Mouse (Mus musculus): ENCODE data around the gene Iqcg. TPM values are rescaled to one million over a fixed set of nuclear protein-coding genes. Genes with fewer than 3 reads are reported as not detected.
A peak's percentile ranks its signal among the peaks of the same experiment; 100 is the strongest.
"Not testable (repeated sequence)": the region's sequence is repeated elsewhere in the genome, so short reads cannot be mapped to it uniquely, and the experiment has no call there.

The Iqcg gene
- total RNA-seq (2021): 1 to 10 TPM; 2.5 to 3.6 TPM
- long read RNA-seq, experiment 1, full-length matches to known transcripts: 1 of 1 reads
- long read RNA-seq, experiment 1, partial matches to known transcripts: 0 of 1 reads
- long read RNA-seq, experiment 1, other reads (novel, unspliced or antisense): 0 of 1 reads
- long read RNA-seq, experiment 2, full-length matches to known transcripts: 1 of 4 reads
- long read RNA-seq, experiment 2, partial matches to known transcripts: 1 of 4 reads
- long read RNA-seq, experiment 2, other reads (novel, unspliced or antisense): 2 of 4 reads

DNA sequence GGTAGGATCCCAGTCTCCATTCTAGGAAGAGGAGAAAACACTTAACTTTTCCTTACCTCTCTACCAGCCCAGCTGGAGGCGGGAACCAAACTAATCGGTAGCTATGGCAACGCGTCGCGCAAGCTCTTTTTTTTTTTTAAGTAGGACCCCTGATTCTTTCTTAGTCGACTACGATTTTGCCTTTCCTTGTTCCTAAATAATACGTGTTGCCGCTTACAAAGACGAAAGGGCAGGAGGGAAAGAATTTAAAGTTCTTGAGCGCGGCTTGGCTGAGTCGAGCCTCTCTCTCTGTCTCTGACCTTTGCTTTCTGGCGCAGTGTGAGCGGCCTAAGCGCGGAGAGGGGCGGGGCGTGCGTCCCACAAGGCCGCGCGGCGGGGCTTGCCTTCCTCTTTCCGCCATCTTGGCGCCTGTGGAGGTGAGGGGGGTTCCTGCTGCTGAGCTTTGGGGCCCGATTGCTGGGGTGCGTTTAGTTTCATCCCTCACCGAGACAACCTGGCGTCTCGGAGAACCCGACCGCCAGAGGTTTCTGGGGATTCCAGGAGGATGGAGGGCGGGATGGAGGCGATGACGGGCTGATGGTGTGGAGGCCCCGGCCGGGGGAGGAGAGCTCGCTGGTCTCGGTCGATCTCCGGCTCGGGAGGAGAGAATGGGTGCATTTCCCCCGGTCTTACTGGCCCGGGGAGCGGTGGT lies at the start of gene Iqcg, which contains the start of gene Rpl35a:
Gene Iqcg, minus strand, starts transcription at position 124 of the 691 bp plus-strand sequence.
Gene Rpl35a, plus strand, starts transcription at position 359 of the 691 bp plus-strand sequence.
- DNase-seq (ENCODE audit: low spot score in 2 of 2): peak; percentile 72 to 81

DNA sequence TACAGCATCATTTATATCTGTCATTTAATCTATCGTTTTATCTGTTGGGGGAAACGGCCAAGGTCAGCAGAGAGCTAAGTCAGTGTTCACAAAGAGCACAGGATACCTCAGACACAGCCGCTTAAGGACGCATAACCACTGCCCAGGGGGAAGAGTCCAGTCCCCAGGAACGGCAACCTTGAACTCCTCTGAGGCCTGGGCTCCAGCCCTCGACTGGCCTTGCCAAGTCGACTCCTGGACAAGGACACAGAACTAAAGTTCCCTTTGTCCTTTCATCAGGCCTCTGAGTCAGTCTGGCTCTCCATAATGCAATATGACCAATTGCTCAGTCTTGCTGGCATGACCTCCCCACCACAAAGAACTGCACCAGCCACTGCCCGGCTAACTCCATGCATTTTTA lies 29.6 kb upstream of the Iqcg start:
- DNase-seq (ENCODE audit: low spot score in 2 of 2): peak in 1 of 2 experiments; percentile 40

DNA sequence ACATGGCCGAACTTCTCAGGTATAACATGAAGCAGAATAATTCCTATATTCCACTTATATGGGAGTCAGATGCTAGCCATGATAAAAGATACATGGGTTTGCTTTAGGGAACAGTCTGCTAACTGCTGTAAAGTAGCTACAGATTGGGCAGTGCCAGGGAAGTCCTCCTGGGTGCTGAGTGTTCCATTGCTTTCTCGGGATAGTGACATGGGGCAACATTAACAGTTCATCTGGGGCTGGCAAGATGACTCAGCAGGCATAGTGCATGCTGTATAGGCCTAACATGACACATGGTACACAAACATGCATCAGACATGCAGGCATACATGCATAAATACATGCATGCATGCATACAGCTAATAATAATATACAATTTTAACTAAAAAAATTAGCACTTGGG lies 28.0 kb upstream of the Iqcg start:
- DNase-seq (ENCODE audit: low spot score in 2 of 2): no peak

- no peak for DNase-seq (ENCODE audit: low spot score in 2 of 2)
Observed at GRCm38 (mm10) chr16:33082951-33083350, 26.9 kb upstream of the Iqcg start.

DNA sequence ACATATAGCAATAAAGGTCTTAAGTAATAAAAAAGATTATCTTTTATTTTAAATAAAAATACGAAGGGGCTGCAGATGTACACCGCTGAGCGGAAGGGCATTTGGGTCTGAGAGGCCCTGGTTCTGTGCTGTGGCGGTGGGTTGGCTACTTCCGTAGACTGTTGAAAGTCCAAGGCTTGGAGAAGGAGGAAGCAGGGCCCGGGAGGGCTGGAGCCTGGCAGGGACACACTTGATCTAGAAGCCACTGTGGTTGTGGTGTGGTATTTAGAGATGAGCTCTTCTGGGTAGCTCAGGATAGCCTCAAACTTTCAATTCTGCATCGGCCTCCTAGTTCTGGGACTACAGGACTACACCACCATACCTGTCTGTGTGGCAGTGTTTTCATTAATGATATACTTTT lies 24.0 kb upstream of the Iqcg start:
- DNase-seq (ENCODE audit: low spot score in 2 of 2): no peak

- no peak for DNase-seq (ENCODE audit: low spot score in 2 of 2)
Observed at GRCm38 (mm10) chr16:33077069-33077627, 21.1 kb upstream of the Iqcg start.

DNA sequence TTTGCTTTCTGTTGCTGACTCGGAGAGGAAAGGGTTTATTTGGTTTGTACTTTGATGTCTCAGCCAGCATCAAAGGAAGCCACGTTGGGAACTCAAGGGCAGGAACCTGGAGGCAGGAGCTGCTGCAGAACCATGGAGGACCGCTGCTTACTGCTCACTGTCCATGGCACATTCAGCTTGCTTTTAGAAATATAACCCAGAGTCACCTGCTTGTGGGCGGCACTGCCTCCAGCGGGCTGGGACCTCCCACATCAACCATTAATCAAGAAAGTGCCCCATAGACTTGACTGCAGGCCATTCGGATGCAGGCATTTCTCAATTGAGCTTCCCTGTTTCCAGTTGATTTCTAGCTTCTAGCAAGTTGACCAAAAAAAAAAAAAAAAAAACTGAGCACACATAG lies 20.1 kb upstream of the Iqcg start:
- DNase-seq (ENCODE audit: low spot score in 2 of 2): no peak

- no peak for DNase-seq (ENCODE audit: low spot score in 2 of 2)
Observed at GRCm38 (mm10) chr16:33074967-33075366, 18.9 kb upstream of the Iqcg start.

DNA sequence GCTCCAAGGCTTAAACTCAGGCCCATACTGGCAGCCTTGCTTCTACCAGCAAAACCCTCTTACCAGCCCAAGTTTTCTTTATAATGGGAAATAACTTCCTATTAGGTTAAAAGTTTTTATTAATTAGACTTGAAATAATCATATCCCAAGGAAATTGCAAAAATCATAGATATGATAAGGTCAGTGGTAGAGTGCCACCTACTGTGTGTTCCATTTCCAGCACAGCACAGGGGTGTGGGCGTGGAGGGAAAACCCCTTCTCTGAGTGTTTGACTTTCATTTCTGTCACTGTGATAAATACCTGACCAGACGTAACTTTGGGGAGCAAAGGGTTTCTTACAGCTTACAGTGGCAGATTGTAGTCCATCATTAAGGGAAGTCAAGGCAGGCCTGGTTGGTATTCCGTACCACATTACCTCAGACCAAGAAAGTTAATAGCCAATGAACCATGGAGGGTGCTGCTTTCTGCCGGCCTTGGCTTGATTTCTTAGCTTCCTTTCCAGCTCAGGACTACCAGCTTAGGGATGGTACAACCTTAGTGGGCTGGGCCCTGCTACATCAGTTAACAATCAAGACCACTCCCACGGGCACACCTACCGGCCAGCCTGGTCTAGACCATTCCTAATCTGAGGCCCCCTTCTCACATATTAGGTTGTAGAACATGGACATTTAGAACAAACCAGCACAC lies 17.0 kb upstream of the Iqcg start:
- no peak for DNase-seq (ENCODE audit: low spot score in 2 of 2)

- DNase-seq (ENCODE audit: low spot score in 2 of 2): no peak
Observed at GRCm38 (mm10) chr16:33070928-33071327, 14.9 kb upstream of the Iqcg start.

DNA sequence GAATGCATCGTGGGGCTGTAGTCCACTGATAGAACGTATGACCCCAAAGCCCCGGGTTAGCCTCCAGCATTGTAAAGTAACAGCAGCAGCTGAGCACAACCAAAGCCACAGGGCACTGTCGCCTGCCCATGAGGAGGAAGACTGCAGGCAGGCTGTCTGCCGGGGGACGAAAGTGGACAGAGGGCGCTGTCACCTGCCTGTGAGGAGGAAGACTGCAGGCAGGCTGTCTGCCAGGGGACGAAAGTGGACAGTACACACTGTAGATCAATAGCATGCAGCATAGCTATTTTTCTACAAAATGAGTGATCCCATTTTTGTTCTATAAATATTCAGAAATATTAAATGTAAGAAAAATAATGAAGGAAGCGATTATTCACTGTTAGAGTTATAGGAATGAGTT lies 8.6 kb upstream of the Iqcg start:
- DNase-seq (ENCODE audit: low spot score in 2 of 2): no peak

DNA sequence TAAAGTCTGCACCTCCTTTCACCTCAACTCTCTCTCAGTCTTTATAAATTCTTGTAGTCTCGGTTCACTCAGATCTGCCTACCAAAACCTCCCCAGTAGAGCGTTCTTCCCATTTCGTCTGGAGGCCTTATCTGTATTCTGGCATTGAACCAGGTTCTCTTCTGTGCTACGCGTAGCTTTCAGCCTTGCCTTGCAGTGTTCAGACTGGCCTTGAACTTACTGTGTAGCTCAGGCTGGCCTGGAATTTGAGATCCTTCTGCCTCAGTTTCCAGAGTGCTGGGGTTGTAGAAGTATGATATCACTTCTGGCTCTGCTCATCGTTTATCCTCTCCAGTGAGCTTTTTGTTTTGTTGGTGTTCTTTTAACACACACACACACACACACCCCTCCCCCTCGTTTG lies 7.2 kb upstream of the Iqcg start:
- no peak for DNase-seq (ENCODE audit: low spot score in 2 of 2)

- peak in 1 of 2 experiments; percentile 16 for DNase-seq (ENCODE audit: low spot score in 2 of 2)
Observed at GRCm38 (mm10) chr16:33062682-33063131, 6.7 kb upstream of the Iqcg start.

DNA sequence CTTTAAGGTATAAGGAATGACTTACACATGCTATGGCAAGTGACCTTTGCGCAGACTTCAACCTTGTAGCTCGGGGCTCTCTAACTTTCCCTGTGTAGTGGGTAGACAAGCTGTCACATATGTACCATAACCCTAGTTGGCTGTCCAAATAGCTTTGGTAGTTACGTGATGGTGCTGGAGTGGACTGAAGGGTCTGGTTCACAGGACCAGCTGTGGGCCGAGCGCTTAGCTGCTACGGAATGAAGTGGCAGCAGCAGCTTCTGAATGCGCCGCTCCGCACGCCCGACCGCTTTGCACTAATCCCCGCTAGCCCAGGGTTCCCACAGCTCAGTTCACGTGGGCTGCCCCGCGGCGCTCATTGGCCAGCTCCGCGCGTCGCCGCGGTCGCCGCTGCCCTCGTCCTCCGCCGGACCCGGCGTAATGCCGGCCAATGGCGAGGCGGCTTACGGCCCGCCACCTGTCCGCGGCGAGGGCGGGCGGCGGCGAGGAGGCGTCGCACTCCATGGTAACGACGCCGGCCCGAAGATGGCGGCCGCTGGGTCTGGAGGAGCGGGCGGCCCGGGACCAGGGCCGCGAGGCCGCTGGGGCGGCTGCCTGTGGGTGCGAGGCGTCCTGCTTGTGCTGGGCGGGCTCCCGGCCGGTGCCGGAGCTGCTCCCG lies 6.1 kb upstream of the Iqcg start, which contains the start of gene Lmln:
Gene Lmln, plus strand, starts transcription at position 498 of the 658 bp plus-strand sequence.
- DNase-seq (ENCODE audit: low spot score in 2 of 2): peak; percentile 78 to 82

GRCm38 (mm10) chr16:33061400-33061799 lies 5.4 kb upstream of the Iqcg start:
- no peak for DNase-seq (ENCODE audit: low spot score in 2 of 2)

- DNase-seq (ENCODE audit: low spot score in 2 of 2): no peak
Observed at GRCm38 (mm10) chr16:33060926-33061325, 4.9 kb upstream of the Iqcg start.

- DNase-seq (ENCODE audit: low spot score in 2 of 2): no peak
Observed at GRCm38 (mm10) chr16:33059471-33059870, 3.5 kb upstream of the Iqcg start.

DNA sequence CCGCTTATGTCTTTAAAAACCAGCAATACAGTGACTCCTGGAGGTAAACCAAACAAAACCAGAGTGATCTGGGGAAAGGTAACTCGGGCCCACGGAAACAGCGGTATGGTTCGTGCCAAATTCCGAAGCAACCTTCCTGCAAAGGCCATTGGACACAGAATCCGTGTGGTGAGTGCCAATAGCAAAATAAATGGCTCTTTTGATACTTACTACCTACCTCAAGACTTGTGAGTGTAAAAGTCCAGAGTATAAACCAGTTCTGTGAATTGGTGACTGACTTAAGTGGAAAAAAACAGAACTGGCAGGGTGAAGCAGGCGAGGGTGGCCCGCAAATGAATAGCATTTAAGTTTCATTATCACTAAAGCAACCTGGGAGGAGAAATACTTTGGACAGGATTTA lies 2.6 kb upstream of the Iqcg start:
- not testable (repeated sequence) for DNase-seq (ENCODE audit: low spot score in 2 of 2)

DNA sequence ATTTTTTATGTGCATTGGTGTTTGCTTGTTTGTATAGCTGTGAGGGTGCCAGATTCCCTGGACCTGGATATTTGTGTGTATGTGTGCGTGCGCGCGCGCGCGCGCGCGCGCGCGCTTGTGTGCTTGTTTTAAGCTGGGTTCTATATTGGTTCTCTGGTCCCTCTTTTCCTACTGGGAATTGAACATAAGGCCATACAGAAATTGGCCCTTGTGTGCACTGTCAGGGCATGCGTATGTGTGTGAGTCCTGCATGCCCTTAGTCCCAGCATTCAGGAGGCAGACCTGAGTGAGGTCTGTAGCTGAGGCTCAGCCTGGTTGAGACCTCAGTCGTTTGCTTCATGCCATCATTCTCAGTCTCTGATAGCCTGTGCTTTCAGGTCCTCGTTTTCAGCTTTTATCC lies 2.0 kb upstream of the Iqcg start:
- no peak for DNase-seq (ENCODE audit: low spot score in 2 of 2)

- DNase-seq (ENCODE audit: low spot score in 2 of 2): no peak
Observed at GRCm38 (mm10) chr16:33056786-33057185, 768 bp upstream of the Iqcg start.

DNA sequence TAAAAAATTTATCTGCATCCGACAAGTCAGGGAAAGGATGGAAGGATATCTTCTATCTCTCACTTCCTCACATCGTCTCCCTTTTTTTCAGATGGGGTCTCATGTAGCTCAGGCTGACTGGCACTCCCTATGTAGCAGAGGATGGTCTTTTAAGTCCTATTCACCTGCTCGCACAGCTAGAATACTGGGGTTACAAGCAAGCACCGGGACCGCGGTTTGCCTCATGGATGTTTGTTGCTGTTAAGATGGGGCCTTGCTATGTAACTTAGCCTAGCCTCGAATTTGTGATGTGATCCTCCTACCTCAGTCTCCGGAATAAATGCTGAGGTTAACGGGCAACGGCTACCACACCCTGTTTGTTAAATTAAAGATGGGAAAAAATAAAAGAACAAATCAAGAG lies 363 bp downstream of the Iqcg start:
- DNase-seq (ENCODE audit: low spot score in 2 of 2): no peak
